Mouse (Mus musculus) heart, embryonic 12.5 days (tissue): ENCODE measurements around the gene Ifitm10. TPM values are rescaled to one million over a fixed set of nuclear protein-coding genes. Genes with fewer than 3 reads are reported as not detected.
A peak's percentile ranks its signal among the peaks of the same experiment; 100 is the strongest.
"Not testable (repeated sequence)": the region's sequence is repeated elsewhere in the genome, so short reads cannot be mapped to it uniquely, and the experiment has no call there.

Source experiments
- ATAC-seq: fragments of 200-750 bp; cut with Nextera tagmentation; 2 replicates; pipeline ENCODE4 v1.8.0; 2017; ENCODE audit warnings: moderate TSS enrichment, moderate library complexity; ENCODE audit not compliant: insufficient number of reproducible peaks, low FRiP score
- H3K27ac ChIP-seq: fragments of 300-500 bp; sonication (generic); 2 replicates; pipeline ENCODE4 v1.5.1; 2016; ENCODE audit warnings: mild to moderate bottlenecking, moderate library complexity; ENCODE audit not compliant: poor library complexity, severe bottlenecking
- H3K27me3 ChIP-seq: fragments of 300-500 bp; sonication (generic); replicated peaks from 2 replicates; pipeline ENCODE4 v1.6.1; 2016; ENCODE audit warnings: mild to moderate bottlenecking, moderate library complexity
- H3K36me3 ChIP-seq: fragments of 300-500 bp; sonication (generic); 2 replicates; pipeline ENCODE4 v1.6.1; 2016; ENCODE audit warnings: mild to moderate bottlenecking, moderate library complexity
- H3K4me1 ChIP-seq: fragments of 300-500 bp; sonication (generic); replicated peaks from 2 replicates; pipeline ENCODE4 v1.6.1; 2016; ENCODE audit warnings: mild to moderate bottlenecking
- H3K4me2 ChIP-seq: fragments of 300-500 bp; sonication (generic); 2 replicates; pipeline ENCODE4 v1.6.1; 2016; ENCODE audit warnings: mild to moderate bottlenecking, moderate library complexity
- H3K4me3 ChIP-seq: fragments of 300-500 bp; sonication (generic); 2 replicates; pipeline ENCODE4 v1.5.1; 2016; ENCODE audit warnings: mild to moderate bottlenecking
- H3K9ac ChIP-seq: fragments of 300-500 bp; sonication (generic); 2 replicates; pipeline ENCODE4 v1.6.1; 2016; ENCODE audit warnings: mild to moderate bottlenecking, moderate library complexity
- H3K9me3 ChIP-seq: fragments of 300-500 bp; sonication (generic); replicated peaks from 2 replicates; pipeline ENCODE4 v1.6.1; 2016; ENCODE audit warnings: mild to moderate bottlenecking, moderate library complexity
- WGBS: fragments of 180-500 bp; shearing (Covaris S2); methylation state at CpG from one replicate; pipeline ENCODE4 v1.1.7; 2016; 5-methylcytosine and 5-hydroxymethylcytosine counted together
- polyA plus RNA-seq: library from polyadenylated mRNA; unstranded; fragments of >200 nt; fragmentation: Nextera tagmentation; extraction: Ambion mirVana; gene quantifications from 2 replicates; pipeline ENCODE4 v1.2.1, GENCODE M21; 2016

The Ifitm10 gene
- polyA plus RNA-seq, 1 experiment from 2014 or later, result 7.4 TPM

DNA sequence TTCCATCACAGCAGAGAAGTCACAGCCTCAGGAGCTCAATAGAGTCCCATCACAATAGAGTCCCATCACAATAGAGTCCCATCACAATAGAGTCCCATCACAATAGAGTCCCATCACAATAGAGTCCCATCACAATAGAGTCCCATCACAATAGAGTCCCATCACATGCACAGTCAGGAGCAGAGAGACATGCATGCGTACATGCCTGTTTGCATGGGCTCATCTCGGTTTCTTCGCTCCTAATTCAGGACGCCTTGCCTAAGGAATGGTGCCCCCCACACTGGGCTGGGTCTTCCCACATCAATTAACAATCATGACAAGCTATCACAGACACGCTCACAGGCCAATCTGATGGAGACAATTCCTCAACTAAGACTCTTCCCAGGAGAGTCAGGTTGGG is 31.6 kb upstream of the Ifitm10 start:
- H3K36me3 ChIP-seq, H3K4me1 ChIP-seq, ATAC-seq, H3K4me3 ChIP-seq, H3K4me2 ChIP-seq, H3K27ac ChIP-seq, H3K9ac ChIP-seq, H3K27me3 ChIP-seq, H3K9me3 ChIP-seq: not testable (repeated sequence)
- 92% methylated on average over 5 of the region's 5 CpGs for WGBS

DNA sequence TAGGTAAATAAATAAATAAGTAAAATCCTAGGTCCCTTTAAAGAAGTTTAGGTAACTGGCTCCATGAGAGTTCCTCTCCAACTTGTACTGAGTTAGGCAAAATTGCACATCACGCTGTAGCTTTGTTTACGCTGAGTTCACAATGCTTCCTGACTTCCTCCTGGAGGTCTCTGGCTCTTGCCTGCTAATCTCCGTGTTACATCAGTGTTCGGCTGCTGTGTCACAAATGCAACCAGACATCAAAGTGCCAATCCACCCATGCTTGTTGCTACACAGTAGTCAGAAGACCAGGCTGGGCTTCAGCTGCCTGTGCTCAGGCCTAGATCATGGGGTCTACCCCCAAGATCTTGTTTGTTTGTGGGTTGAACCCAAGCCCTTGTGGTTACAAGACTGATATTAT is 30.0 kb upstream of the Ifitm10 start:
- Histone ChIP-seq H3K9ac (no peak overlapping the region), H3K27ac (no peak overlapping the region), H3K9me3 (no peaks in the 10 kb centered on the region), H3K36me3 (no peaks in the 10 kb centered on the region), H3K4me3 (no peak overlapping the region), H3K27me3 (no peaks in the 10 kb centered on the region), H3K4me1 (0 out of 2 replicates have a peak, but pooled peaks cover 2% of the 10 kb centered on the region), H3K4me2 (no peak overlapping the region)
- WGBS, result 70% methylated on average over 4 of the region's 4 CpGs
- ATAC-seq, result no peak

DNA sequence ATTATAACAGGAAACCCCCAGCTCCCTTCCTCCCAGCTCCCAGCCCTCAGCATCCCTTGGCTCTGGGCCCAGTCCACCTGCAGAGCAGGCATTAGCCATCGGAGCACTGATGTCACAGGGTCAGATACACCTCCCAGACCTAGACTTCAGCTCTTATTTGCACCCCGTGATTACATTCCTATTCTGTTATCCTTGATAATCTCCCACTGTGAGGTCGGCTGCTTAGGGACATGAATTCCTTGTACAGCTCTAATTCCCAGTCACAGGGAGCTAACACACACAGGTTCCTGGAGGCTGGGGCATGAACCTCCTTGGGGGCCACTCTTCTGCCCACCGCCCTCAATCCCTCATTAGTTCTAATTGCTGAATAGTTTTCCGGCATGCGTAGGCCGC is 27.2 kb upstream of the Ifitm10 start:
- ATAC-seq, result no peak
- H3K4me2 ChIP-seq, result no peak overlapping the region
- 64% methylated on average over 7 of the region's 7 CpGs for WGBS
- H3K4me1 ChIP-seq, result 0 out of 2 replicates have a peak, but pooled peaks cover 2% of the 10 kb centered on the region
- no peaks in the 10 kb centered on the region for H3K36me3 ChIP-seq
- H3K9ac ChIP-seq, result no peak overlapping the region
- H3K27me3 ChIP-seq, result no peaks in the 10 kb centered on the region
- H3K9me3 ChIP-seq, result no peaks in the 10 kb centered on the region
- H3K27ac ChIP-seq, result no peak overlapping the region
- no peak overlapping the region for H3K4me3 ChIP-seq

DNA sequence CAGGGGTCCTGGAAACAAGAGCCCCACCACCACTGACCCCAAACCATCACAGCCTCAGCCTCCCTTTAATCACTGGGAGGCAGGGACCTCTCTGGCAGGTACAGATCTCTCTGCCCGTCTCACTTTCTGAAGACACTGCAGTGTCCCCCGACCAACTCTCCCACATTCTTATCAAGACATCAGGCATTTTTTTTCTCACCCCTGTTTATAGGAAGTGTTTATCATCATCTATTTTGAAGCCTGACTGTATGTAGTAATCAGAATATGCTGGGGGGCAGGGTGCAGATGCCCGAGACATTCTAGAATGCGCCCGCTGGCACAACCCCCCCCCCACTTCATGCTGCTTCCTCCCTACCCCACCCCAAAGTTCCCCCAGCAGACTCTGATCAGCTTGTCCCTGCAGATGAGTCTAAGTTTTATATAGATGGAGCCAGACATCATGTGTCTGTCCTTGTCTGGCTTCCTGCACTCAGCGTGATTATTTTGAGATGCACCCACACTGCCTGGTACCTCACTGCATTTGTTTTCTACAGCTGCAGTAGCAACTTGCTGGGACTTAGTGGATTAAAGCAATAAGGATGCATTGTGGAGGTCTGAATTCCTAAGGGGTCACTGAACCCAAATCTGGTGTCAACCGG is 26.7 kb upstream of the Ifitm10 start:
- Histone ChIP-seq H3K27ac (no peak overlapping the region), H3K4me2 (no peak overlapping the region), H3K36me3 (no peaks in the 10 kb centered on the region), H3K9ac (no peak overlapping the region), H3K4me3 (no peak overlapping the region), H3K27me3 (no peaks in the 10 kb centered on the region), H3K4me1 (0 out of 2 replicates have a peak, but pooled peaks cover 2% of the 10 kb centered on the region), H3K9me3 (no peaks in the 10 kb centered on the region)
- 68% methylated on average over 7 of the region's 7 CpGs for WGBS
- no peak for ATAC-seq

GRCm38 (mm10) chr7:142399250-142399649 is 25.7 kb upstream of the Ifitm10 start:
- Histone ChIP-seq H3K27me3 (no peaks in the 10 kb centered on the region), H3K9me3 (no peaks in the 10 kb centered on the region), H3K4me2 (no peak overlapping the region), H3K27ac (no peak overlapping the region), H3K4me1 (0 out of 2 replicates have a peak, but pooled peaks cover 2% of the 10 kb centered on the region), H3K36me3 (no peaks in the 10 kb centered on the region), H3K9ac (no peak overlapping the region), H3K4me3 (no peak overlapping the region)
- 52% methylated on average over 1 of the region's 1 CpGs for WGBS
- ATAC-seq, result no peak

DNA sequence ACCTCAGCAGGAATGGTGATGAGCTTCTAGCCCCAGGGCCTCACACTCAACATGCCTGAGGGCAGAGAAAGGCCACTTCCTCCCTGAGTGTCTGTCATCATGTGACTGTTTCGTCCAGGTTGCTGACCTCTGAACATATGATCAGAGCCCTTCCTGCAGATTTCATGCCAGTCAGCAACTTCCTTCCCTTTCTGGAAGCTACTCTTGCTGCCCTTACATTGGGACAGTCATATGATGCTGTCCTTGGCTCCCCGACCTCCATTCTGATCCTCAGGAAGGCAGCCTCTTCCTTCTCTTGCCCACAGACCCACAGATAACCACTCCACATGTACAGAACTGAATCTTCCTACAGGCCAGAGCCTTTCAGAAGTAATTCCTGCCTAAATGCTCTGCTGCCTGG is 24.5 kb upstream of the Ifitm10 start:
- Histone ChIP-seq H3K4me1 (0 out of 2 replicates have a peak, but pooled peaks cover 5% of the 10 kb centered on the region), H3K27ac (no peak overlapping the region)
- 44% methylated on average over 2 of the region's 2 CpGs for WGBS

GRCm38 (mm10) chr7:142396611-142397010 is 23.1 kb upstream of the Ifitm10 start:
- Histone ChIP-seq H3K9ac (no peak overlapping the region), H3K4me2 (no peak overlapping the region), H3K36me3 (no peaks in the 10 kb centered on the region), H3K9me3 (no peaks in the 10 kb centered on the region), H3K4me3 (no peak overlapping the region), H3K27ac (no peak overlapping the region), H3K27me3 (no peaks in the 10 kb centered on the region), H3K4me1 (0 out of 2 replicates have a peak, but pooled peaks cover 7% of the 10 kb centered on the region)
- 86% methylated on average over 1 of the region's 1 CpGs for WGBS
- no peak for ATAC-seq

More for the DNA sequence above, 24.5 kb upstream of the Ifitm10 start:
- ATAC-seq, result no peak
- H3K36me3 ChIP-seq, result no peaks in the 10 kb centered on the region
- H3K4me3 ChIP-seq, result no peak overlapping the region
- no peak overlapping the region for H3K9ac ChIP-seq
- no peaks in the 10 kb centered on the region for H3K27me3 ChIP-seq
- no peaks in the 10 kb centered on the region for H3K9me3 ChIP-seq
- H3K4me2 ChIP-seq, result no peak overlapping the region

DNA sequence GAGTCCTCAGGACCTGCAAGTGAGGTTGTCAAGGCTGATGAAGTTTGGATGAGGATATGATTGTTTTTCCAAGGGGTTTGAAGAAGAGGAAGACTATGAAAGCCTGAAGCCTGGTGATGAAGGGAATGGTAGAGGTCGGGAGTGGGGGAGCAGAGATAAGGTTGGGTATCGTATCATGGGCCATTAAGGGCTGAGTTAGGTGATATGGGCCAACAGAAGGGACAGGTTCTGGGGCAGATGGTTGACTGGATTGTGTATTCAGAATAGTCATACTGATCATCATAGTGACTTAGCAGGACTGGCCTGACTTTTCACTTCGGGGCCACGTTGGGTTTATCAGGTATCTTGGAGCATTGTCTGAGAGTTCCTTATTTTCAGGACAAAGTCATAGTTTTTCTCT is 21.9 kb upstream of the Ifitm10 start:
- H3K36me3 ChIP-seq, result no peaks in the 10 kb centered on the region
- no peak overlapping the region for H3K9ac ChIP-seq
- H3K27ac ChIP-seq, result no peak overlapping the region
- 67% methylated on average over 4 of the region's 4 CpGs for WGBS
- no peaks in the 10 kb centered on the region for H3K9me3 ChIP-seq
- no peak overlapping the region for H3K4me3 ChIP-seq
- no peaks in the 10 kb centered on the region for H3K27me3 ChIP-seq
- H3K4me1 ChIP-seq, result 0 out of 2 replicates have a peak, but pooled peaks cover 5% of the 10 kb centered on the region
- no peak for ATAC-seq
- no peak overlapping the region for H3K4me2 ChIP-seq

GRCm38 (mm10) chr7:142394261-142395190 is 21.0 kb upstream of the Ifitm10 start:
- Histone ChIP-seq H3K27me3 (no peaks in the 10 kb centered on the region), H3K9ac (no peak overlapping the region), H3K4me2 (no peak overlapping the region), H3K27ac (no peak overlapping the region), H3K36me3 (no peaks in the 10 kb centered on the region), H3K4me1 (0 out of 2 replicates have a peak, but pooled peaks cover 5% of the 10 kb centered on the region), H3K4me3 (no peak overlapping the region), H3K9me3 (no peaks in the 10 kb centered on the region)
- WGBS, result 68% methylated on average over 6 of the region's 6 CpGs
- ATAC-seq, result no peak

- no peak overlapping the region for H3K4me3 ChIP-seq
- no peak overlapping the region for H3K27ac ChIP-seq
- WGBS, result 25% methylated on average over 4 of the region's 4 CpGs
Observed at GRCm38 (mm10) chr7:142393191-142393590, 19.6 kb upstream of the Ifitm10 start.

GRCm38 (mm10) chr7:142391609-142392008 is 18.1 kb upstream of the Ifitm10 start:
- peaks cover 10% of the 10 kb centered on the region for H3K4me1 ChIP-seq
- H3K27ac ChIP-seq, result no peak overlapping the region
- WGBS, result 64% methylated on average over 4 of the region's 4 CpGs
- H3K9me3 ChIP-seq, result no peaks in the 10 kb centered on the region
- no peak overlapping the region for H3K4me3 ChIP-seq
- no peak overlapping the region for H3K9ac ChIP-seq
- H3K27me3 ChIP-seq, result no peaks in the 10 kb centered on the region
- ATAC-seq, result no peak
- no peak overlapping the region for H3K4me2 ChIP-seq
- H3K36me3 ChIP-seq, result no peaks in the 10 kb centered on the region

More at GRCm38 (mm10) chr7:142393191-142393590, 19.6 kb upstream of the Ifitm10 start:
- Histone ChIP-seq H3K9ac (no peak overlapping the region), H3K4me1 (0 out of 2 replicates have a peak, but pooled peaks cover 5% of the 10 kb centered on the region), H3K27me3 (no peaks in the 10 kb centered on the region), H3K4me2 (no peak overlapping the region), H3K36me3 (no peaks in the 10 kb centered on the region), H3K9me3 (no peaks in the 10 kb centered on the region)
- peak; percentile 91 for ATAC-seq
